Mouse (Mus musculus) layer of hippocampus, adult 9-10 months (tissue): Measurements from ENCODE around the gene Pitpnc1.
A peak's percentile ranks its signal among the peaks of the same experiment; 100 is the strongest.

Experiments
- DNase-seq: peaks from one replicate; pipeline ENCODE4 v3.0.0; 2022; ENCODE audit warnings: low spot score

The Pitpnc1 gene

GRCm38 (mm10) chr11:107405606-107406333, 64.7 kb downstream of the Pitpnc1 start:
- DNase-seq = no peak

GRCm38 (mm10) chr11:107403309-107403708, 67.2 kb downstream of the Pitpnc1 start:
- DNase-seq = no peak

GRCm38 (mm10) chr11:107401839-107402590, 68.5 kb downstream of the Pitpnc1 start:
- DNase-seq = no peak

- DNase-seq = no peak
Measured at GRCm38 (mm10) chr11:107400826-107401225, 69.7 kb downstream of the Pitpnc1 start.

GRCm38 (mm10) chr11:107400005-107400404, 70.5 kb downstream of the Pitpnc1 start:
- DNase-seq = no peak

GRCm38 (mm10) chr11:107397326-107397998, 73.0 kb downstream of the Pitpnc1 start:
- DNase-seq = no peak

- no peak for DNase-seq
Measured at GRCm38 (mm10) chr11:107394245-107394644, 76.3 kb downstream of the Pitpnc1 start.

GRCm38 (mm10) chr11:107393828-107394165, 76.7 kb downstream of the Pitpnc1 start:
- peak; percentile 48 for DNase-seq

- DNase-seq = no peak
Measured at GRCm38 (mm10) chr11:107393154-107393827, 77.2 kb downstream of the Pitpnc1 start.

- DNase-seq = no peak
Measured at GRCm38 (mm10) chr11:107390540-107390939, 80.0 kb downstream of the Pitpnc1 start.

- no peak for DNase-seq
Measured at GRCm38 (mm10) chr11:107390001-107390400, 80.5 kb downstream of the Pitpnc1 start.

- no peak for DNase-seq
Measured at GRCm38 (mm10) chr11:107386481-107386880, 84.0 kb downstream of the Pitpnc1 start.

GRCm38 (mm10) chr11:107385306-107385705, 85.2 kb downstream of the Pitpnc1 start:
- DNase-seq = no peak

- no peak for DNase-seq
Measured at GRCm38 (mm10) chr11:107383985-107384384, 86.5 kb downstream of the Pitpnc1 start.

- DNase-seq = no peak
Measured at GRCm38 (mm10) chr11:107379965-107380364, 90.5 kb downstream of the Pitpnc1 start.

- no peak for DNase-seq
Measured at GRCm38 (mm10) chr11:107379089-107379845, 91.2 kb downstream of the Pitpnc1 start.

GRCm38 (mm10) chr11:107377326-107377725, 93.2 kb downstream of the Pitpnc1 start:
- DNase-seq = no peak

- DNase-seq = no peak
Measured at GRCm38 (mm10) chr11:107376272-107376671, 94.2 kb downstream of the Pitpnc1 start.

- no peak for DNase-seq
Measured at GRCm38 (mm10) chr11:107375816-107376215, 94.7 kb downstream of the Pitpnc1 start.

GRCm38 (mm10) chr11:107373569-107373968, 96.9 kb downstream of the Pitpnc1 start:
- DNase-seq = no peak

GRCm38 (mm10) chr11:107373154-107373553, 97.3 kb downstream of the Pitpnc1 start:
- no peak for DNase-seq

- DNase-seq = no peak
Measured at GRCm38 (mm10) chr11:107372688-107373087, 97.8 kb downstream of the Pitpnc1 start.
